Mouse (Mus musculus) embryonic facial prominence, embryonic 15.5 days (tissue): ENCODE measurements at regions not wholly inside any gene's neighbourhood (a gene's known extent, or its start where the extent isn't known, plus 50 kb on each side); places are given as distances from the start of the nearest gene placed in this dataset.
A peak's percentile ranks its signal among the peaks of the same experiment; 100 is the strongest.

ENCODE experiments used
- ATAC-seq: fragments of 200-750 bp; cut with Nextera tagmentation; 2 replicates; pipeline ENCODE4 v1.8.0; 2017; ENCODE audit warnings: low read depth, moderate TSS enrichment; ENCODE audit not compliant: insufficient number of reproducible peaks, low FRiP score, low TSS enrichment
- H3K27ac ChIP-seq: fragments of 300-500 bp; sonication (generic); replicated peaks from 2 replicates; pipeline ENCODE4 v1.5.1; 2015; ENCODE audit warnings: mild to moderate bottlenecking, inconsistent platforms
- H3K27me3 ChIP-seq: fragments of 300-500 bp; sonication (generic); 2 replicates; pipeline ENCODE4 v1.6.1; 2015; ENCODE audit warnings: inconsistent platforms
- H3K36me3 ChIP-seq: fragments of 300-500 bp; sonication (generic); 2 replicates; pipeline ENCODE4 v1.6.1; 2015; ENCODE audit warnings: mild to moderate bottlenecking, inconsistent platforms
- H3K4me1 ChIP-seq: fragments of 300-500 bp; sonication (generic); 2 replicates; pipeline ENCODE4 v1.6.1; 2015; ENCODE audit warnings: inconsistent platforms
- H3K4me2 ChIP-seq: fragments of 300-500 bp; sonication (generic); replicated peaks from 2 replicates; pipeline ENCODE4 v1.6.1; 2015; ENCODE audit warnings: mild to moderate bottlenecking, inconsistent platforms
- H3K4me3 ChIP-seq: fragments of 300-500 bp; sonication (generic); replicated peaks from 2 replicates; pipeline ENCODE4 v1.5.1; 2015; ENCODE audit warnings: mild to moderate bottlenecking, inconsistent platforms
- H3K9ac ChIP-seq: fragments of 300-500 bp; sonication (generic); 2 replicates; pipeline ENCODE4 v1.6.1; 2015; ENCODE audit warnings: inconsistent platforms
- H3K9me3 ChIP-seq: fragments of 300-500 bp; sonication (generic); replicated peaks from 2 replicates; pipeline ENCODE4 v1.6.1; 2016; ENCODE audit warnings: inconsistent platforms
- WGBS: fragments of 180-500 bp; shearing (Covaris S2); methylation state at CpG from one replicate; pipeline ENCODE4 v1.1.7; 2015; 5-methylcytosine and 5-hydroxymethylcytosine counted together

DNA sequence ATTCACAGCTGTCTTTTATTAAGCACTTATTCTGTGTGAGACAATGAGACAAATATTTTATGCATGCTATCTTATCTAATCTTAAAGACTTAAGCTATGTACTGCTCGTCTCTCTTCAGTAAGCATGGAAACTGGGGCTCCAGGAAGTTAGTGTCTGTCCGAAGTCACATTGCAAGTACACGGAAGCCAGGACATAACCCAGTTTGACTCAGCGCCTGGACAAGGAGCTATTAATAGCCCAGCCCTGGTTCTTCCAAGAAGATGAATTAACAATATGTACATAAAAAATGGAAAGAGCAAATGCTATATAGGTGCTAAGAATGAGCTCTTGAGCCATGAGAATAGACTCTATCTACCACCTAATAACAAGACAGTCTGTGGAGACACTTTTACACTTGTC is 85.2 kb upstream of the Col24a1 start:
- Histone ChIP-seq H3K9ac (no peak overlapping the region), H3K27me3 (no peaks in the 10 kb centered on the region), H3K4me3 (no peak overlapping the region), H3K4me1 (no peaks in the 10 kb centered on the region), H3K27ac (no peak overlapping the region), H3K4me2 (no peak overlapping the region), H3K9me3 (no peaks in the 10 kb centered on the region), H3K36me3 (no peaks in the 10 kb centered on the region)
- no peak for ATAC-seq
- WGBS = 77% methylated on average over 4 of the region's 4 CpGs

DNA sequence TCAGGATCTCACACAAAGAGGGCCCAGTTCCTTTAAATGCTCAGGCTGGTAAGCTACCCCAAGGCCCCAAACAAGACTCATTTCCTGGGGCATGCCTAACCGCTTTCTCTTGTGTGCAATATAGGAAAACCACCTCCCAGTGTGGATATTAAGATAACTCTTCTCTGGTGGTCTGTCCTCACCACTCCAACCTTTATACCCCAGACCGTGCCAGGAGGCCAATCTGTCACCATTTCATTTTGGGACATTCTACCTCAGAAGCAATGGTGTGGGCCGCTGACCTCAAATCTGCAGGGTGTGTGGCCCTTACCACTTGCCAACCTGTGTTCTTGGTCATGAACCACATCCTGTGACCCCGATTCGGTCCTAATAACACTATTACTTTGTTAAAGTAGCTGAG is 82.1 kb upstream of the Col24a1 start:
- Histone ChIP-seq H3K4me1 (no peaks in the 10 kb centered on the region), H3K4me2 (no peak overlapping the region), H3K9me3 (no peaks in the 10 kb centered on the region), H3K27me3 (no peaks in the 10 kb centered on the region), H3K4me3 (no peak overlapping the region), H3K36me3 (no peaks in the 10 kb centered on the region), H3K27ac (no peak overlapping the region), H3K9ac (no peak overlapping the region)
- WGBS = 93% methylated on average over 5 of the region's 5 CpGs
- ATAC-seq = no peak

DNA sequence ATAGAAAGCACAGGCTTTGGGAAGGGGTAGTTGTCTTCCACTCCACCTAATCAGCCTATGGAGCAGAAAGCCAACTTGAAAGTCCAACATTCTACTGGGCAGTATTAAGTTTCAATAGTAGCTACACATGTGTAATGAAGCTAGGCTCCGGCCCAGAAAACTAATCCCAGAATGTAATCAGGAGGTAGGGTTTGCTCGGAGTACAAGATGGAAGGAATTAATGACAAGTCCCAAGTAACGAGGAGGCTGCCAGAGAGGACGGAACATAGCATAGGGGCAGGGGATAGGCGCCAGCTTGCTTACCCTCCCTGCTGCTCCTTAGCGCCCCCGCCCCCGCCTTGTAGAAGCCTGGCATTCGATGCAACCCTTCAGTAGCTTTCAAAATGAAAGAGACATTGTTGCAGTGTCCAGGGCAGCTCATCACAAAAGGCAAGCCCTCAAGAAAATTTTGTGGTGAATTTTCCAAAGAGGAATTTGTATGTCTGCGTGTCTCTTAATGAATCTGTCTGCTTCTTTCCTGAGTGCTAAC is 75.2 kb upstream of the Col24a1 start:
- Histone ChIP-seq H3K27me3 (no peaks in the 10 kb centered on the region), H3K9me3 (0 out of 2 replicates have a peak, but pooled peaks cover 6% of the 10 kb centered on the region), H3K4me1 (0 out of 2 replicates have a peak, but pooled peaks cover 5% of the 10 kb centered on the region), H3K4me2 (peak overlapping the region; percentile 22), H3K36me3 (no peaks in the 10 kb centered on the region), H3K4me3 (no peak overlapping the region), H3K9ac (no peak overlapping the region), H3K27ac (peak overlapping the region; percentile 65)
- peak; percentile 65; the same call in 1 of the 2 replicates for ATAC-seq
- WGBS = 32% methylated on average over 10 of the region's 10 CpGs

GRCm38 (mm10) chr3:145222922-145223321 is 69.3 kb upstream of the Col24a1 start:
- H3K27me3 ChIP-seq = no peaks in the 10 kb centered on the region
- no peak overlapping the region for H3K4me2 ChIP-seq
- no peak overlapping the region for H3K9ac ChIP-seq
- no peak for ATAC-seq
- WGBS = 81% methylated on average over 1 of the region's 1 CpGs
- H3K27ac ChIP-seq = no peak overlapping the region
- H3K36me3 ChIP-seq = no peaks in the 10 kb centered on the region
- no peak overlapping the region for H3K4me3 ChIP-seq
- 0 out of 2 replicates have a peak, but pooled peaks cover 6% of the 10 kb centered on the region for H3K9me3 ChIP-seq
- H3K4me1 ChIP-seq = no peaks in the 10 kb centered on the region

GRCm38 (mm10) chr3:145224040-145224439 is 68.2 kb upstream of the Col24a1 start:
- Histone ChIP-seq H3K9me3 (0 out of 2 replicates have a peak, but pooled peaks cover 6% of the 10 kb centered on the region), H3K9ac (no peak overlapping the region), H3K4me1 (no peaks in the 10 kb centered on the region), H3K27me3 (no peaks in the 10 kb centered on the region), H3K4me2 (no peak overlapping the region), H3K27ac (no peak overlapping the region), H3K36me3 (no peaks in the 10 kb centered on the region), H3K4me3 (no peak overlapping the region)
- WGBS = 76% methylated on average over 2 of the region's 2 CpGs
- no peak for ATAC-seq

- Histone ChIP-seq H3K27ac (no peak overlapping the region), H3K4me2 (no peak overlapping the region), H3K4me1 (no peaks in the 10 kb centered on the region), H3K36me3 (no peaks in the 10 kb centered on the region), H3K9me3 (no peaks in the 10 kb centered on the region), H3K9ac (no peak overlapping the region), H3K27me3 (no peaks in the 10 kb centered on the region), H3K4me3 (no peak overlapping the region)
- WGBS = 48% methylated on average over 6 of the region's 6 CpGs
- no peak for ATAC-seq
Measured at GRCm38 (mm10) chr3:145230721-145231120, 61.6 kb upstream of the Col24a1 start.

DNA sequence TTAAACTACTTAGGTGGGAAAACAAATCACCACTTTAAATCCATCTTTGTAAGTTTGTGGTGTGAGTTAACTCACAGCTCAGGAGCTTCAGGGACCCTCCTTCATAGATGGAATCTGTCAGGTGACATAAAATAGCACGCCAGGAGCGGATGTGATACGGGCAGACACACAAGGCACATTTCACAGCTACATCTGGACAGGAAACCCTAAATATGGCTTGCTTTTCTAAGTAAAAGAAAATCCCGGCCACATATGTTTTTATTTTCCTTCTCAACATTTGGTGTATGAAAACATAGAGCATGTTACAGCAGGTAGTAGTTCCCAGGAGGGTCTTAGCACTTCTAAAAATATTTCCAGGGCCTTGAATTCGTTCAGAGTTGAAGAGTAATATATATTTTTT is 50.1 kb upstream of the Col24a1 start:
- Histone ChIP-seq H3K27ac (no peak overlapping the region), H3K4me2 (no peak overlapping the region), H3K9ac (no peak overlapping the region), H3K36me3 (no peaks in the 10 kb centered on the region), H3K27me3 (no peaks in the 10 kb centered on the region), H3K9me3 (no peaks in the 10 kb centered on the region), H3K4me1 (0 out of 2 replicates have a peak, but pooled peaks cover 11% of the 10 kb centered on the region), H3K4me3 (no peak overlapping the region)
- no peak for ATAC-seq
- WGBS = 24% methylated on average over 5 of the region's 5 CpGs
